Mouse (Mus musculus): ENCODE data around the gene Naglu. TPM values are rescaled to one million over a fixed set of nuclear protein-coding genes. Genes with fewer than 3 reads are reported as not detected.

Naglu gene
- polyA plus RNA-seq, 1 experiment = 7.3 TPM

DNA sequence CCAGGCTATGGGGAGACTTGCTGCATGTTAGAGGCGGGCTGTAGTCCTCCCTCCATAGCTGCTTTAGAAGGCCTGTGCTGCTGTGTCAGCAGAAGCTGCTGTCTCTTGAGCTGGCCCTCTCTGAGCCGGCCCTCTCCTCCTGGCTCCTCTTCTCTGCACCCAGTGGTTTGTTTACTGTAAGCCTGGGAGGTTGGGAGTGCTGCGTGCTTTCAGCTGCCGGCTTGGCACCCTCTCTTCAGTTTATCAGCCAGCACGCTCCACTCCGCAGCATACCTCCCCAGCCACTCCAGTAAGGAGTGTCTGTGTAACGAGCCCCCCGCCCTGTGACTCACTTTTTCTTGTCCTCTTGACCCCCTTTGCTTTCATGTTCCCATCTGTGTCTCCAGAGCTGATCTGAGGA is 12.9 kb upstream of the Naglu start:
- Histone ChIP-seq H3K36me3 (ENCODE audit: control insufficient read depth, insufficient read depth) (peaks cover under 1% of the 10 kb centered on the region), H3K27me3 (ENCODE audit: control insufficient read depth, insufficient read depth, insufficient read length) (no peaks in the 10 kb centered on the region)
- no peak for TF ChIP-seq CEBPB (IDR thresholded peaks at IDR 0.05; ENCODE audit: low read depth)
- TF ChIP-seq MYOG (IDR thresholded peaks at IDR 0.05; ENCODE audit: control insufficient read depth, extremely low read depth, insufficient read length) = no peak
- no peak for TF ChIP-seq USF1 (IDR thresholded peaks at IDR 0.05; ENCODE audit: low read depth)

DNA sequence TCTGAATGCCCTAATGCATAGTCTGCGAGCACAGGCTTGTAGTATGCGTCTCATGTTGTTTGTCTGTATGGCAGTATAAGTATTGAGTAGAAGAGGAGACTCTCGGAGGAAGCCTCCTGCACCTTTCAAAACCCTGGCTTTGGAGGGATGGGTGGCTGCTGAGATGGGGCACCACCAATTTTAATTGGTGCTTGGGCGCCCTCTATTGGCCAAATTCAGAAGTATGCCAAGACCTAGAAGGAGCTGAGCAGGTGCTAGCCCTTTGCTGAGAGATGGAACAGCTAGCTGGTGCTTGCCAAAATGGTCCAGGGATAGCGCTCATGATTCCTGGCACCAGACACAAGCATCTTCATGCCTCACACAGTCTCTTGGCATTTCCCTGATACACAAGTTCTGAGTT is 12.0 kb upstream of the Naglu start:
- Histone ChIP-seq H3K79me2 (ENCODE audit: control insufficient read depth, insufficient read depth) (no peaks in the 10 kb centered on the region), H3ac (ENCODE audit: control insufficient read depth, insufficient read length, low read depth) (no peak overlapping the region), H3K79me3 (ENCODE audit: low read depth) (no peaks in the 10 kb centered on the region), H3K4me3 (ENCODE audit: insufficient read depth, poor library complexity, severe bottlenecking) (no peak overlapping the region), H3K36me3 (ENCODE audit: control insufficient read depth, insufficient read depth) (no peaks in the 10 kb centered on the region), H3K27me3 (ENCODE audit: control insufficient read depth, insufficient read depth, insufficient read length) (no peaks in the 10 kb centered on the region)
- TF ChIP-seq MYOD1 (IDR thresholded peaks at IDR 0.05; ENCODE audit: control insufficient read depth, insufficient read length, low read depth) = peak; percentile 26
- TF ChIP-seq MAX (IDR thresholded peaks at IDR 0.05) = no peak
- TF ChIP-seq CTCF (IDR thresholded peaks at IDR 0.05; ENCODE audit: control insufficient read depth, insufficient read depth, insufficient read length) = peak; percentile 43

More for the DNA sequence above, 12.9 kb upstream of the Naglu start:
- H3K4me3 ChIP-seq (ENCODE audit: insufficient read depth, poor library complexity, severe bottlenecking) = no peak overlapping the region
- H3K79me2 ChIP-seq (ENCODE audit: control insufficient read depth, insufficient read depth) = no peaks in the 10 kb centered on the region
- no peaks in the 10 kb centered on the region for H3K79me3 ChIP-seq (ENCODE audit: low read depth)
- no peak overlapping the region for H3ac ChIP-seq (ENCODE audit: control insufficient read depth, insufficient read length, low read depth)

DNA sequence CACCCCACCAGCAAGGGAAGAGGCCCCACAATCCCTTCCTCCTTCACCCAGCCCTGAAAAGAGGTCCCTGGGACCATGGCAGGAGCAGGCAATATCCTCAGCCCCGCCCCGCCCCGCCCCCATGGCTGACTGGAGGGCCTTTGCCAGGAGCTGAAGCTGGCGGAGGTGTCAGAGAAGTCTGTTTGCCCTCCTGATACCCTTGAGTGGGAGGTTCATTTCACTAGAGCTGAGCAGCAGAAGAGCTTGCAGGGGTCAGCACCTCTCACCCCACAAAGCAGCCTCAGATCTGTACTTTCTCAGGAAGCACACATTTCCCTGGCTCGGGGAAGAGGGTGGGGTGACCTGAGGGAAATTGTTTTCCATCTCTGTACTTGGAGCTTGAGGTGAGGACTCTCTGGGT is 11.1 kb upstream of the Naglu start:
- Histone ChIP-seq H3K27me3 (ENCODE audit: control insufficient read depth, insufficient read depth, insufficient read length) (no peaks in the 10 kb centered on the region), H3K4me3 (ENCODE audit: insufficient read depth, poor library complexity, severe bottlenecking) (no peak overlapping the region), H3K79me2 (ENCODE audit: control insufficient read depth, insufficient read depth) (no peaks in the 10 kb centered on the region), H3ac (ENCODE audit: control insufficient read depth, insufficient read length, low read depth) (no peak overlapping the region), H3K36me3 (ENCODE audit: control insufficient read depth, insufficient read depth) (no peaks in the 10 kb centered on the region), H3K79me3 (ENCODE audit: low read depth) (no peaks in the 10 kb centered on the region)
- no peak for TF ChIP-seq MAX (IDR thresholded peaks at IDR 0.05)
- TF ChIP-seq MYOD1 (IDR thresholded peaks at IDR 0.05; ENCODE audit: control insufficient read depth, insufficient read length, low read depth) = no peak
- TF ChIP-seq CEBPB (IDR thresholded peaks at IDR 0.05; ENCODE audit: low read depth) = no peak

DNA sequence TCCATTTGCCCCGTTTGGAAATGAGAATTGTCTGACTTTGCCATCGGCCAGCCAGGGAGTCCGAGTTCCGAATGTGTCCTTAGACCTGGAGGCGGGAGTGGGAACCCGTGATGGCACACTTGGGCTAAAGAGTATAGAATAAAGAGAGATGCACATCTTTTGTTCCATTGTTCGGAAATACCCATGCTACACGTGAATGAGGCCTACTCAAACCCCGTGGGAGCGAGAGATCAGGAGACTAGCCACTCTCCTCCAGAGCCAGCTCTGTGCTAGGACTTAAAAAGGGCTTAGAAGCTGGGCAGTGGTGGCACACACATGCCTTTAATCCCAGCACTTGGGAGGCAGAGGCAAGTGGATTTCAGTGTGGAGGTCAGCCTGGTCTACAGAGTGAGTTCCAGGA is 10.3 kb upstream of the Naglu start:
- Histone ChIP-seq H3K79me3 (ENCODE audit: low read depth) (no peaks in the 10 kb centered on the region), H3K79me2 (ENCODE audit: control insufficient read depth, insufficient read depth) (no peaks in the 10 kb centered on the region), H3K36me3 (ENCODE audit: control insufficient read depth, insufficient read depth) (no peaks in the 10 kb centered on the region), H3K4me3 (ENCODE audit: insufficient read depth, poor library complexity, severe bottlenecking) (no peak overlapping the region), H3K27me3 (ENCODE audit: control insufficient read depth, insufficient read depth, insufficient read length) (no peaks in the 10 kb centered on the region), H3ac (ENCODE audit: control insufficient read depth, insufficient read length, low read depth) (no peak overlapping the region)
- TF ChIP-seq MYOD1 (IDR thresholded peaks at IDR 0.05; ENCODE audit: control insufficient read depth, insufficient read length, low read depth) = no peak

DNA sequence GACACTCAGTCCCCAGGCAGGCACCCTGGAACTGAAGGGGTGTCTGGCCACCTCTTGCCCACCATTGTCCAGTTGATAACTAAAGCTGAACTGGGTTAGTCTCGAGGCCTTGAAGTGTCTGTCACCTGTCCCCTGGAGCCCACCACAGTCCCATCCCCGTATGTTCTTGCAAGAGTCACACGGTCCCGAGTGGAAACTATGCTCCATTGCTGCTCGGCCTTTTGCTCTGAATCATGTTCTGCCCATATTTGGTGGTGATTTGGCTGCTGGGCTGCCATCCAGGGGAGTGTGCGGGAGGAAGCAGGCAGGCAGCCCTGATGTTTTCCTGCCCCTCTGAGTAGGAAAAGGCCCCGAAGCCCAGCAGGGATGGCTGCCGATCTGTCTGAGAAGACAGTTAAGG is 9.7 kb upstream of the Naglu start:
- H3K79me2 ChIP-seq (ENCODE audit: control insufficient read depth, insufficient read depth) = no peaks in the 10 kb centered on the region
- no peaks in the 10 kb centered on the region for H3K27me3 ChIP-seq (ENCODE audit: control insufficient read depth, insufficient read depth, insufficient read length)
- H3ac ChIP-seq (ENCODE audit: control insufficient read depth, insufficient read length, low read depth) = peak overlapping the region; percentile 28
- no peaks in the 10 kb centered on the region for H3K36me3 ChIP-seq (ENCODE audit: control insufficient read depth, insufficient read depth)
- H3K79me3 ChIP-seq (ENCODE audit: low read depth) = no peaks in the 10 kb centered on the region
- no peak overlapping the region for H3K4me3 ChIP-seq (ENCODE audit: insufficient read depth, poor library complexity, severe bottlenecking)
- TF ChIP-seq MAX (IDR thresholded peaks at IDR 0.05) = no peak

DNA sequence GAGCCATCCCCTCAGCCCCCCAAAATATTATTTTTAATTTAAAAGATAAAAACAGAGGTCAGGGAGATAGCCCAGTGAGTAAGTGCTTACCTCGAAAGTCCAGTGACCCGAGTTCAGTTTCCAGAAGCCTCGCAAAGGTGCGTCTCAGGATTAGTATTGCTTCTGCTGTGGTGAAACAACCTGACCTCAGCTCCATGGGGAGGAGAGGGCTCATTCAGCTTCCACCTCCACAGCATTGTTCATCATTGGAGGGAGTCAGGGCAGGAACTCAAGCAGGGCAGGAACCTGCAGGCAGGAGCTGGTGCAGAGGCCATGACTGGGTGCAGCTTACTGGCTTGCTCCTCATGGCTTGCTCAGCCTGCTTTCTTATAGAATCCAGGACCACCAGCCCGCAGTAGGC is 8.8 kb upstream of the Naglu start:
- H3K36me3 ChIP-seq (ENCODE audit: control insufficient read depth, insufficient read depth) = no peaks in the 10 kb centered on the region
- no peaks in the 10 kb centered on the region for H3K79me2 ChIP-seq (ENCODE audit: control insufficient read depth, insufficient read depth)
- no peaks in the 10 kb centered on the region for H3K79me3 ChIP-seq (ENCODE audit: low read depth)

DNA sequence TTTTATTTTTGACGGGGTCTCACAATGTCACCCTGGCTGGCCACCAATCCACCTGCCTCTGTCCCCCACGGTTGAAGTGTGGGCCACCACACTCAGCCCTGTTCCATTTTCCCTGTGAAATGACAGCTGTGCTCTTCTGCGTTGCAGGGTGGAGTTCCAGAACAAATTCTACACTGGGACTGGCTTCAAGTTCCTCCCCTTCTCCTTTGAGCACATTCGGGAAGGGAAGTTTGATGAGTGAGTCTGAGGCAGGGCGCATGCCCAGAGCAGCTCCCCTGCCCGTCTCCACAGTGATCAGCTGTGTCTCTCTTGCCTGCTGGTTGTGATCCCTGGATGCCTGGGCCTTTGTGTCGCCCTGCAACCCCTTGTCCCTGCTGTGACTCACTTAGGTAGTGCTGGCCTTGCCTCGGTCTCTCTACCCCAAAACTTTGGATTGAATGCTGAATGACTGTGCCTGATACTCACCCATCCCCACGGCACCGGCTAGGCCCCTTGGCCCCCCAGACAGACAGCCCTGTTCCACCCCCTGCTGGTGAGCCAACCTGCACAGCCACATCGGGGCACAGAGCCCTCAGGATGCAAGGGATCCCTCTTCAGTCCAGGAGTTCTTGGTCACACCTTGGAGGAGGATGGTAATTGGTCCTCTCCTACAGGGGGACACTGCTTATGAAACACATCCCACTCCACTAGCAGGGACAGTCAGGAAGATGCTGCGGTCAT is 7.5 kb upstream of the Naglu start:
- H3ac ChIP-seq (ENCODE audit: control insufficient read depth, insufficient read length, low read depth) = no peak overlapping the region
- no peaks in the 10 kb centered on the region for H3K79me2 ChIP-seq (ENCODE audit: control insufficient read depth, insufficient read depth)
- no peaks in the 10 kb centered on the region for H3K79me3 ChIP-seq (ENCODE audit: low read depth)
- no peaks in the 10 kb centered on the region for H3K27me3 ChIP-seq (ENCODE audit: control insufficient read depth, insufficient read depth, insufficient read length)
- TF ChIP-seq CEBPB (IDR thresholded peaks at IDR 0.05; ENCODE audit: low read depth) = no peak
- no peak for TF ChIP-seq FOSL1 (IDR thresholded peaks at IDR 0.05; ENCODE audit: insufficient read depth, low read length, poor library complexity, severe bottlenecking)
- TF ChIP-seq CTCF (IDR thresholded peaks at IDR 0.05; ENCODE audit: control insufficient read depth, insufficient read depth, insufficient read length) = no peak
- no peak for TF ChIP-seq MYOD1 (IDR thresholded peaks at IDR 0.05; ENCODE audit: control insufficient read depth, insufficient read length, low read depth)
- TF ChIP-seq MAX (IDR thresholded peaks at IDR 0.05) = no peak
- TF ChIP-seq USF1 (IDR thresholded peaks at IDR 0.05; ENCODE audit: low read depth) = no peak
- no peak for TF ChIP-seq MYOG (IDR thresholded peaks at IDR 0.05; ENCODE audit: control insufficient read depth, extremely low read depth, insufficient read length)
- no peak overlapping the region for H3K4me3 ChIP-seq (ENCODE audit: insufficient read depth, poor library complexity, severe bottlenecking)
- no peaks in the 10 kb centered on the region for H3K36me3 ChIP-seq (ENCODE audit: control insufficient read depth, insufficient read depth)

More for the DNA sequence above, 8.8 kb upstream of the Naglu start:
- H3K4me3 ChIP-seq (ENCODE audit: insufficient read depth, poor library complexity, severe bottlenecking) = no peak overlapping the region
- H3ac ChIP-seq (ENCODE audit: control insufficient read depth, insufficient read length, low read depth) = no peak overlapping the region
- TF ChIP-seq USF1 (IDR thresholded peaks at IDR 0.05; ENCODE audit: low read depth) = no peak
- no peak for TF ChIP-seq CEBPB (IDR thresholded peaks at IDR 0.05; ENCODE audit: low read depth)
- TF ChIP-seq MYOG (IDR thresholded peaks at IDR 0.05; ENCODE audit: control insufficient read depth, extremely low read depth, insufficient read length) = no peak
- no peak for TF ChIP-seq MYOD1 (IDR thresholded peaks at IDR 0.05; ENCODE audit: control insufficient read depth, insufficient read length, low read depth)
- no peak for TF ChIP-seq FOSL1 (IDR thresholded peaks at IDR 0.05; ENCODE audit: insufficient read depth, low read length, poor library complexity, severe bottlenecking)
- TF ChIP-seq CTCF (IDR thresholded peaks at IDR 0.05; ENCODE audit: control insufficient read depth, insufficient read depth, insufficient read length) = no peak
- no peak for TF ChIP-seq MAX (IDR thresholded peaks at IDR 0.05)
- no peaks in the 10 kb centered on the region for H3K27me3 ChIP-seq (ENCODE audit: control insufficient read depth, insufficient read depth, insufficient read length)

Measured in C2C12 (cell line).